In the genomic region with DNA sequence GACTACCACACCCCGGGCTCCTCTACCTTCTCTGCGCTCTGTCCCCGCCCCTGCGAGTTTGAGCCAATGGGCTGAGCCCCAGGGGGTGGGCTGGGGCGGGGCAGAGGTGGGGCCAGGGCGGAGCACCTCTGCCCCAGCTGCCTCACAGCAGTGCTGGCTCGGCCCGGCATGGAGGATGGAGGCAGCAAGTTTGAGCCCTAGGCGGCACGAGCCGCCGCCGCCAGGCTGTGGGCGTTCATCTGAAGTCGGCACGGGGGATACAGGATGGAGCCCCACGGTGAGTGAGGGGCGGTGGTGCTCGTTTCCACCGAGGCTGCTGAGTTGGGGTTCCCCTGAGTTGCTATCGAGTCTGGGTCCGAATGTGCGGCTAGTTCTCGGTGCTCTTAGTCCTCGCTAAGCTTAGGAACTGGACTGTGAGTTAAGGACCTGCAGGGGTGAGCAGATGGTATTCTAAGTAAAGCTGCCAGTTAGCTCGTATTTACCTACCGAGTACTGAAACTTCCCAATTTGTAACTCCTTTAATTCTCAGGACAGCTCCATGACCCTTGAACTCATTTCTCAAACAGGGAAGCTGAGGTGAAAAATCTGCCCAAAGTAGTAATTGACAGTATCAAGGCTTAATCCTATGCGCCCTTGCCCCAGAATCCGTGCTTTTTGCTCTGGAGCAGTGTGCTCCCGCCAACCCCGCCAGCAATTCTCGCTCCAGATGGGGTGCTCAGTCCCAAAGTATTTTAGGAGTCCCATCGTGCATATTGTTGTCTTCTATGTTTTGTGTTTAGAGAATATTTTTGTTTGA, we compare ENCODE assay signal across 8 mouse cellular contexts. TPM values are rescaled to one million over a fixed set of nuclear protein-coding genes. Genes with fewer than 3 reads are reported as not detected.
DNase-seq lines count a peak whose midpoint lies in the region; ATAC-seq lines count a peak whose summit lies in the region.

No protein-coding gene starts in this region.

- DNase-seq in 3T3-L1 (ENCODE audit: low read depth, low spot score), result peak; percentile 91
- peak; percentile 94 for DNase-seq in adrenal gland, postnatal 25 days
- peak; percentile 100 for DNase-seq in heart, adult 11 months
- peak; percentile 93 for DNase-seq in kidney, adult 18-20 months
- peak; percentile 82 for DNase-seq in midbrain, embryonic 14.5 days
- DNase-seq in spleen, adult 18-20 months, result peak; percentile 53 to 56

- H3K27ac ChIP-seq in embryonic facial prominence, embryonic 12.5 days, result peak overlapping the region; percentile 63
- peak overlapping the region; percentile 36; the same call in 1 of the 2 replicates for H3K27ac ChIP-seq in limb, embryonic 12.5 days
- H3K27ac ChIP-seq in midbrain, embryonic 14.5 days (replicated peaks; ENCODE audit: low read depth, low read length), result no peak overlapping the region

- peak overlapping the region; percentile 66 for H3K4me3 ChIP-seq in embryonic facial prominence, embryonic 12.5 days
- H3K4me3 ChIP-seq in limb, embryonic 12.5 days (replicated peaks), result peak overlapping the region; percentile 70
- H3K4me3 ChIP-seq in midbrain, embryonic 14.5 days (replicated peaks; ENCODE audit: low read depth, low read length), result peak overlapping the region; percentile 44

- peak overlapping the region; percentile 74 for H3K4me2 ChIP-seq in embryonic facial prominence, embryonic 12.5 days (replicated peaks)
- H3K4me2 ChIP-seq in limb, embryonic 12.5 days, result peak overlapping the region; percentile 77
- peak overlapping the region; percentile 84 for H3K4me2 ChIP-seq in midbrain, embryonic 14.5 days (ENCODE audit: low read length)

- H3K4me1 ChIP-seq in embryonic facial prominence, embryonic 12.5 days, result no peaks in the 10 kb centered on the region; the same call in 1 of the 2 replicates
- peaks cover 5% of the 10 kb centered on the region for H3K4me1 ChIP-seq in limb, embryonic 12.5 days (replicated peaks)
- H3K4me1 ChIP-seq in midbrain, embryonic 14.5 days (ENCODE audit: control insufficient read depth, insufficient read depth, low read length), result peaks cover 9% of the 10 kb centered on the region; the same call in 1 of the 2 replicates

- no peaks in the 10 kb centered on the region for H3K9me3 ChIP-seq in embryonic facial prominence, embryonic 12.5 days
- H3K9me3 ChIP-seq in limb, embryonic 12.5 days, result no peaks in the 10 kb centered on the region
- H3K9me3 ChIP-seq in midbrain, embryonic 14.5 days (ENCODE audit: control insufficient read depth, low read length), result no peaks in the 10 kb centered on the region

- no peaks in the 10 kb centered on the region for H3K36me3 ChIP-seq in embryonic facial prominence, embryonic 12.5 days
- H3K36me3 ChIP-seq in limb, embryonic 12.5 days, result no peaks in the 10 kb centered on the region
- no peaks in the 10 kb centered on the region for H3K36me3 ChIP-seq in midbrain, embryonic 14.5 days (ENCODE audit: control insufficient read depth, insufficient read depth, low read length)

- peak overlapping the region; percentile 68 for H3K9ac ChIP-seq in embryonic facial prominence, embryonic 12.5 days
- H3K9ac ChIP-seq in limb, embryonic 12.5 days (replicated peaks), result peak overlapping the region; percentile 74
- peak overlapping the region; percentile 50 for H3K9ac ChIP-seq in midbrain, embryonic 14.5 days (replicated peaks; ENCODE audit: low read length)

- WGBS in embryonic facial prominence, embryonic 12.5 days, result under 1% methylated on average over 33 of the region's 33 CpGs
- WGBS in limb, embryonic 12.5 days, result under 1% methylated on average over 33 of the region's 33 CpGs
- WGBS in midbrain, embryonic 14.5 days, result under 1% methylated on average over 33 of the region's 33 CpGs

- peak; percentile 100 for ATAC-seq in embryonic facial prominence, embryonic 12.5 days (ENCODE audit: insufficient number of reproducible peaks, insufficient read depth, low FRiP score, low TSS enrichment)
- peak; percentile 100 for ATAC-seq in limb, embryonic 12.5 days (ENCODE audit: insufficient number of reproducible peaks, insufficient read depth, low FRiP score, low TSS enrichment, low read depth)
- ATAC-seq in midbrain, embryonic 14.5 days (ENCODE audit: low FRiP score, low TSS enrichment), result peak; percentile 94

- no peaks in the 10 kb centered on the region for H3K27me3 ChIP-seq in embryonic facial prominence, embryonic 12.5 days
- no peaks in the 10 kb centered on the region for H3K27me3 ChIP-seq in limb, embryonic 12.5 days
- H3K27me3 ChIP-seq in midbrain, embryonic 14.5 days (ENCODE audit: control insufficient read depth, insufficient read depth, low read length), result peaks cover 20% of the 10 kb centered on the region; the same call in 1 of the 2 replicates

RNA-seq across cellular contexts. Expression of a gene that starts 15.5 kb away (rescaled TPM):
- 47.2 and 57.1 TPM in 2 replicates for total RNA-seq in adrenal gland, postnatal 25 days (2021)
- polyA plus RNA-seq in embryonic facial prominence, embryonic 12.5 days (2016; fragmentation: Nextera tagmentation; extraction: Ambion mirVana), result 51.8 and 56.0 TPM in 2 replicates
- polyA plus RNA-seq in limb, embryonic 12.5 days (2016; fragmentation: Nextera tagmentation; extraction: Ambion mirVana), result 49.4 and 59.8 TPM in 2 replicates
- polyA plus RNA-seq in midbrain, embryonic 14.5 days (2014; fragmentation: Nextera tagmentation; extraction: Ambion mirVana), result 5.5 and 33.7 TPM in 2 replicates
